Mouse (Mus musculus): ENCODE results near the gene Birc2. TPM values are rescaled to one million over a fixed set of nuclear protein-coding genes. Genes with fewer than 3 reads are reported as not detected.
A peak's percentile ranks its signal among the peaks of the same experiment; 100 is the strongest.

The Birc2 gene
- 51.9 and 52.5 TPM in 2 replicates for polyA plus RNA-seq (2011; ENCODE audit: insufficient read depth, insufficient read length, low read depth, missing spikeins)

- H3K36me3 ChIP-seq (ENCODE audit: control insufficient read depth, insufficient read depth, low read length, poor library complexity, severe bottlenecking), result peaks cover 17% of the 10 kb centered on the region
- TF ChIP-seq POLR2A (IDR thresholded peaks at IDR 0.05; ENCODE audit: insufficient read depth, low read length), result peak; percentile 68
- peak; percentile 73 for TF ChIP-seq EP300 (IDR thresholded peaks at IDR 0.05; ENCODE audit: insufficient read depth, low read depth, low read length)
- no peak for TF ChIP-seq CTCF (IDR thresholded peaks at IDR 0.05; ENCODE audit: low read depth, low read length)
- H3K4me1 ChIP-seq (ENCODE audit: control insufficient read depth, insufficient read depth, low read length), result no peaks in the 10 kb centered on the region
- no peaks in the 10 kb centered on the region for H3K27me3 ChIP-seq (ENCODE audit: control insufficient read depth, insufficient read depth, low read length, poor library complexity, severe bottlenecking)
- H3K9ac ChIP-seq (ENCODE audit: low read depth, poor library complexity, severe bottlenecking), result peak within 1 kb of the TSS; percentile 81
- peak within 1 kb of the TSS; percentile 92 for H3K4me3 ChIP-seq (ENCODE audit: low read depth, low read length)
- H3K27ac ChIP-seq (ENCODE audit: insufficient read depth, low read length), result peak within 1 kb of the TSS; percentile 92
- H3K9me3 ChIP-seq (replicated peaks; ENCODE audit: control insufficient read depth, insufficient read depth, low read length, poor library complexity, severe bottlenecking), result no peaks in the 10 kb centered on the region
Measured at GRCm38 (mm10) chr9:7836905-7837805, at the start of gene Birc2. Gene Birc2, minus strand, starts transcription at chr9:7837064.

GRCm38 (mm10) chr9:7884346-7884745 is 47.5 kb upstream of the Birc2 start:
- H3K4me3 ChIP-seq (ENCODE audit: low read depth, low read length), result no peak overlapping the region
- H3K27ac ChIP-seq (ENCODE audit: insufficient read depth, low read length), result no peak overlapping the region
- TF ChIP-seq EP300 (IDR thresholded peaks at IDR 0.05; ENCODE audit: insufficient read depth, low read depth, low read length) (no peak), CTCF (IDR thresholded peaks at IDR 0.05; ENCODE audit: low read depth, low read length) (no peak), POLR2A (IDR thresholded peaks at IDR 0.05; ENCODE audit: insufficient read depth, low read length) (no peak)
- H3K9me3 ChIP-seq (replicated peaks; ENCODE audit: control insufficient read depth, insufficient read depth, low read length, poor library complexity, severe bottlenecking), result peaks cover 24% of the 10 kb centered on the region
- no peaks in the 10 kb centered on the region for H3K36me3 ChIP-seq (ENCODE audit: control insufficient read depth, insufficient read depth, low read length, poor library complexity, severe bottlenecking)
- H3K4me1 ChIP-seq (ENCODE audit: control insufficient read depth, insufficient read depth, low read length), result no peaks in the 10 kb centered on the region
- H3K9ac ChIP-seq (ENCODE audit: low read depth, poor library complexity, severe bottlenecking), result no peak overlapping the region
- H3K27me3 ChIP-seq (ENCODE audit: control insufficient read depth, insufficient read depth, low read length, poor library complexity, severe bottlenecking), result no peaks in the 10 kb centered on the region

GRCm38 (mm10) chr9:7882304-7882865 is 45.5 kb upstream of the Birc2 start:
- no peaks in the 10 kb centered on the region for H3K27me3 ChIP-seq (ENCODE audit: control insufficient read depth, insufficient read depth, low read length, poor library complexity, severe bottlenecking)
- no peaks in the 10 kb centered on the region for H3K36me3 ChIP-seq (ENCODE audit: control insufficient read depth, insufficient read depth, low read length, poor library complexity, severe bottlenecking)
- H3K9me3 ChIP-seq (replicated peaks; ENCODE audit: control insufficient read depth, insufficient read depth, low read length, poor library complexity, severe bottlenecking), result peaks cover 24% of the 10 kb centered on the region
- H3K4me3 ChIP-seq (ENCODE audit: low read depth, low read length), result no peak overlapping the region
- no peak overlapping the region for H3K9ac ChIP-seq (ENCODE audit: low read depth, poor library complexity, severe bottlenecking)
- H3K27ac ChIP-seq (ENCODE audit: insufficient read depth, low read length), result no peak overlapping the region
- H3K4me1 ChIP-seq (ENCODE audit: control insufficient read depth, insufficient read depth, low read length), result no peaks in the 10 kb centered on the region
- TF ChIP-seq EP300 (IDR thresholded peaks at IDR 0.05; ENCODE audit: insufficient read depth, low read depth, low read length) (no peak), POLR2A (IDR thresholded peaks at IDR 0.05; ENCODE audit: insufficient read depth, low read length) (no peak), CTCF (IDR thresholded peaks at IDR 0.05; ENCODE audit: low read depth, low read length) (no peak)

GRCm38 (mm10) chr9:7873511-7874211 is 36.8 kb upstream of the Birc2 start:
- H3K9ac ChIP-seq (ENCODE audit: low read depth, poor library complexity, severe bottlenecking), result peak overlapping the region; percentile 60
- peak overlapping the region; percentile 76; the same call in 1 of the 2 replicates for H3K27ac ChIP-seq (ENCODE audit: insufficient read depth, low read length)
- no peaks in the 10 kb centered on the region for H3K4me1 ChIP-seq (ENCODE audit: control insufficient read depth, insufficient read depth, low read length)
- H3K9me3 ChIP-seq (replicated peaks; ENCODE audit: control insufficient read depth, insufficient read depth, low read length, poor library complexity, severe bottlenecking), result no peaks in the 10 kb centered on the region
- H3K27me3 ChIP-seq (ENCODE audit: control insufficient read depth, insufficient read depth, low read length, poor library complexity, severe bottlenecking), result no peaks in the 10 kb centered on the region
- no peaks in the 10 kb centered on the region for H3K36me3 ChIP-seq (ENCODE audit: control insufficient read depth, insufficient read depth, low read length, poor library complexity, severe bottlenecking)
- TF ChIP-seq POLR2A (IDR thresholded peaks at IDR 0.05; ENCODE audit: insufficient read depth, low read length) (no peak), EP300 (IDR thresholded peaks at IDR 0.05; ENCODE audit: insufficient read depth, low read depth, low read length) (no peak), CTCF (IDR thresholded peaks at IDR 0.05; ENCODE audit: low read depth, low read length) (no peak)
- H3K4me3 ChIP-seq (ENCODE audit: low read depth, low read length), result no peak overlapping the region

DNA sequence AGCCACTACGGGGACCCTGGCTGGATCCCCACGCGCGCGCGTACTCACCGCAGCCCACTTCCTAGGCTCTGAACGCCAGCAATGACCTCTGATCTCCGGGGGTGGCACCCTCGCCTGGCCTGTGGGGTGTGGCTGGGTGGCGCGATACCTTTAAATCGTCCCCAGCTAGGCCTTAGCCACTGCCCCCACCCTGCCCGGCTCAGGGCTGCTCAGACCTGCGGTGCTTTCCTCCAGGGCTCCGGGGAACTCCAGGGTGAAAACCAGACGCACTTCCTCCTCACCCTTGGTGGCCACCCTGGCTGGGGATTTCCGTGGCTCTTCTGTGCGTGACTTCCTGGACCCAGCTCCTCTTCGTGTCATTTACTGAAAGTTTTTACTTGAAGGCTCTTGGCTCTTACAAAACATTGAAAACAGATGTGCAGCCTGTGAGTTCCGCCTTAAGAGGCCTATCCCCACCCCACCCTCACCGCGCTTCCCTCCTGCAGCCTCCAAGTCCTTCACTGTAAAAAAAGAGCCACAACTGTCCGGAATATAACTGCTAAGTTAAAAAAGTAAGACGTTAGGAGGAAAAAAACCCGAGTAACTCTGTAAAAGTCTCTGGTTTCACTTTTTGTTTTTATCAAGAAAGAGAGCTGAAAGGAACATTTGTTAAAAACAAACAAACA is 36.0 kb upstream of the Birc2 start, which contains the start of gene Birc3:
Gene Birc3 (minus strand): TSS at position 412 of the 665 bp plus-strand sequence.
- no peaks in the 10 kb centered on the region for H3K4me1 ChIP-seq (ENCODE audit: control insufficient read depth, insufficient read depth, low read length)
- no peak for TF ChIP-seq EP300 (IDR thresholded peaks at IDR 0.05; ENCODE audit: insufficient read depth, low read depth, low read length)

More for the DNA sequence above, 36.0 kb upstream of the Birc2 start, which contains the start of gene Birc3:
- Histone ChIP-seq H3K4me3 (ENCODE audit: low read depth, low read length) (peak within 1 kb of the TSS; percentile 46), H3K27me3 (ENCODE audit: control insufficient read depth, insufficient read depth, low read length, poor library complexity, severe bottlenecking) (no peaks in the 10 kb centered on the region), H3K9ac (ENCODE audit: low read depth, poor library complexity, severe bottlenecking) (peak within 1 kb of the TSS; percentile 60), H3K9me3 (replicated peaks; ENCODE audit: control insufficient read depth, insufficient read depth, low read length, poor library complexity, severe bottlenecking) (no peaks in the 10 kb centered on the region), H3K36me3 (ENCODE audit: control insufficient read depth, insufficient read depth, low read length, poor library complexity, severe bottlenecking) (no peaks in the 10 kb centered on the region), H3K27ac (ENCODE audit: insufficient read depth, low read length) (peak within 1 kb of the TSS; percentile 76)

Data from ES-Bruce4 (cell line).